Mouse (Mus musculus): Measurements from ENCODE around the gene Tnfrsf25. TPM values are rescaled to one million over a fixed set of nuclear protein-coding genes. Genes with fewer than 3 reads are reported as not detected.

The Tnfrsf25 gene
- polyA plus RNA-seq, 2 experiments = 0.15 to 0.93 TPM

DNA sequence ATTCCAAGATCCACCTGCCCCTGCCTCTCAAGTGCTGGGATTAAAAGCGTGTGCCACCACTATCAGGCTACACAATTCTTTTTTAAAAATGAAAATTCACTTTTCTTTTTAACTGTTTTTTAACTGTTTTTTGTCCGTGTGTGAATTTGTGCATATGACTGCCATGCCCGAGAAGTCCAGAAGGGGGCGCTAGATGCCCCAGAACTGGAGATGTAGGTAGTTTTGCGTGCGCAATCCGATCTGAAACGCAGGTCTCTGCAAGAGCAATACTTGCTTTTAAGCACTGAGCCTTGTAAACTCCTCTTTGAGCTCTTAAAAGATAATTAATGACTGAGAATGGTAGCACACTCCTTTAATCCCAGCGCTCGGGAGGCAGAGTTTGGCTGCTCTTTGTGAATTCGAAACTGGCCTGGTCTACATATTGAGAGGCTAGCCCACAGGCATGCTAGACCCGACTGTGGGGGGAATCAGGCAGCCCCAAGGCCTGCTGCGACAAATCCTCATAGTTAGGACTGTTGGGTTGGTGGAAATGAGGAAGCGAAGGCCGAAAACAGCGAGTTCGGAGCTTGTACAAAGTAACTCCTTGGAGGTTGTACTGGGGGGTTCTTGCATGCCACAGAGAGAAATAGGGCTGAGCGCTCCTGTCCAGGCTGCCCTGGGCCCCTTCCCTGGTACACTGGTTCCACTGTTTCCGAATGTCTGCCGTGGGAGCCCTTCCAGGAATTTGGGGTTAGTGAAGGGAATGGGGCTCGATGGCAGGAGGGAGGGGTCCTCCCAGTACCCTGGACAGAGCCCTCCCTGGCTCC is 42.2 kb downstream of the Tnfrsf25 start:
- ATAC-seq (ENCODE audit: insufficient read depth) (no peak), DNase-seq (ENCODE audit: low read depth in 3 of 3, low spot score in 3 of 3) (no peak)
- no peak for TF ChIP-seq EP300 (IDR thresholded peaks at IDR 0.05; ENCODE audit: low read depth)
- peak; percentile 87 for TF ChIP-seq CTCF (IDR thresholded peaks at IDR 0.05; ENCODE audit: low read depth)
- Histone ChIP-seq H3K27me3 (ENCODE audit: control insufficient read depth, insufficient read depth, low read length) (peaks cover 47% of the 10 kb centered on the region), H3K9ac (replicated peaks) (no peak overlapping the region), H3K4me1 (replicated peaks; ENCODE audit: control insufficient read depth in 2 of 2, insufficient read depth in 2 of 2, low read length in 1 of 2) (peaks cover 3 to 8% of the 10 kb centered on the region in 2 experiments; a peak in 3 of 4 replicates), H3K4me2 (ENCODE audit: low read depth) (peak overlapping the region; percentile 63), H3K36me3 (replicated peaks; ENCODE audit: control insufficient read depth, insufficient read depth, low read depth) (no peaks in the 10 kb centered on the region), H3K9me3 (ENCODE audit: control insufficient read depth, low read length) (no peaks in the 10 kb centered on the region), H3K27ac (no peak overlapping the region), H3K4me3 (ENCODE audit: insufficient read depth in 1 of 2, low read depth in 2 of 2, low read length in 2 of 2) (peak overlapping the region in 1 of 2 experiments; percentile 42; a peak in 2 of 4 replicates)
- 9% methylated on average over 21 of the region's 21 CpGs for WGBS (ENCODE audit: insufficient replicate concordance)

DNA sequence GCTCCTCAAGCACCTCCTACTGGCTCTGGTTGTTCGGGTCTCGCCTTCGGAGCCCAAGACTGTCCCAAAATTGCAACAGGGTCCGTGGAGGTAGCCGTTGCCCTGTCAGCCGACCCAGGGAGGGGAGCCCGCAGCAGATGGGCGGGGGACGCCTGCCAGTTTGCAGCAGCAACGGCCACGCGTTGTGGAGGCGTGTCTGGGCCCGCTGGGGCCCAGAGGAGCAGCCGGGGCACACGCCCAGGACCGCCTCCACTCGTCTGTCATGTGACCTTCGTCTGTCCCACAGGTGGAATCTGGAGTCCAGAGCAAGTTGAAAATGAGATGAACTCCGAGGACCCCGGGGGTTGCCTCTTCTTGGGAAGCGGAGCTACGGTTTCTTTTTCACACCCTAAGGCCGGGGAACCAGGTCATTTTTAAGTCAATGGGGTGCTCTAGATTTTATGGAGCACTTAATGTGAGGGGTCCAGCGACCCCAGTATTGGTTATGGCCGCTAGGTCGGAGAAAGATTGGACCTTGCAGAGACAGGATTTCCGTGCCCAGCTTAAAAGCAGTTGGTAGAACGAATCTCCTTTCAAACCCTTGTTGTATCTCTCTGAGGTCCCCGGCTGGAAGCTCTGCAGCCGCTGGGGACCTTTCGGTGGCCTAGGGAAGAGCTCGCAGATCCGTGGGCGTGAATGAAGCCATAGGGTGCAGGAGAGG is 43.0 kb downstream of the Tnfrsf25 start, which contains the start of gene Hes2:
Gene Hes2 (plus strand): TSS at position 283 of the 700 bp plus-strand sequence.
- Histone ChIP-seq H3K27ac (no peak within 1 kb of the TSS), H3K9me3 (ENCODE audit: control insufficient read depth, low read length) (no peaks in the 10 kb centered on the region), H3K9ac (replicated peaks) (no peak within 1 kb of the TSS), H3K4me2 (ENCODE audit: low read depth) (peak within 1 kb of the TSS; percentile 63), H3K4me3 (ENCODE audit: insufficient read depth in 1 of 2, low read depth in 2 of 2, low read length in 2 of 2) (peak within 1 kb of the TSS in 1 of 2 experiments; percentile 42; a peak in 2 of 4 replicates), H3K27me3 (ENCODE audit: control insufficient read depth, insufficient read depth, low read length) (peaks cover 46% of the 10 kb centered on the region), H3K4me1 (replicated peaks; ENCODE audit: control insufficient read depth in 2 of 2, insufficient read depth in 2 of 2, low read length in 1 of 2) (peaks cover 3 to 6% of the 10 kb centered on the region in 2 experiments; a peak in 2 of 4 replicates), H3K36me3 (replicated peaks; ENCODE audit: control insufficient read depth, insufficient read depth, low read depth) (no peaks in the 10 kb centered on the region)
- 3% methylated on average over 35 of the region's 35 CpGs for WGBS (ENCODE audit: insufficient replicate concordance)
- TF ChIP-seq EP300 (IDR thresholded peaks at IDR 0.05; ENCODE audit: low read depth) = no peak
- TF ChIP-seq CTCF (IDR thresholded peaks at IDR 0.05; ENCODE audit: low read depth) = no peak
- peak; percentile 48; the same call in 1 of the 2 replicates for ATAC-seq (ENCODE audit: insufficient read depth)
- DNase-seq (ENCODE audit: low read depth in 3 of 3, low spot score in 3 of 3) = no peak

DNA sequence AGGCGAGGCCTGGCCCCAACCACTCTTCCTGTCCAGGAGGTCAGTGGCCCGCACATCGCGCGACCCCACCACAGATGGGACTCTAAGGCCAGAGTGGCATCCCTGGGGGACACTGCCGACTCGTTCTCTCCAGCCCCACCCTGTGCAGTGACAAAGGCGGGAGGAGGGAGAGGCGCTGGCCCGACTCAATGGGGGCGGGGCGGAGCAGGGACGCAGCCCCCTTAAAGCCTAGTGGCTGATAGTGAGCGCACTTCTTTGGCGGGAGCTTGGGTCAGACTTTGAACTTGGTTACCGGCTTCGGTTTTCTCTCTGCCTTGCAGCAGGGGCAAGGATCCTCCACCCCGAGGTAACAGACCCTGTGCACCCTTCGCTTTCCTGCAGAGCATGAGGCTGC is 43.5 kb downstream of the Tnfrsf25 start:
- Histone ChIP-seq H3K4me3 (ENCODE audit: insufficient read depth in 1 of 2, low read depth in 2 of 2, low read length in 2 of 2) (peak overlapping the region in 1 of 2 experiments; percentile 42; a peak in 2 of 4 replicates), H3K36me3 (replicated peaks; ENCODE audit: control insufficient read depth, insufficient read depth, low read depth) (no peaks in the 10 kb centered on the region), H3K9ac (replicated peaks) (no peak overlapping the region), H3K27me3 (ENCODE audit: control insufficient read depth, insufficient read depth, low read length) (peaks cover 46% of the 10 kb centered on the region), H3K9me3 (ENCODE audit: control insufficient read depth, low read length) (no peaks in the 10 kb centered on the region), H3K4me2 (ENCODE audit: low read depth) (peak overlapping the region; percentile 63), H3K4me1 (replicated peaks; ENCODE audit: control insufficient read depth in 2 of 2, insufficient read depth in 2 of 2, low read length in 1 of 2) (peaks cover 3 to 5% of the 10 kb centered on the region in 2 experiments; a peak in 2 of 4 replicates), H3K27ac (no peak overlapping the region)
- TF ChIP-seq EP300 (IDR thresholded peaks at IDR 0.05; ENCODE audit: low read depth) = no peak
- peak; percentile 3; the same call in 1 of the 2 replicates for TF ChIP-seq CTCF (IDR thresholded peaks at IDR 0.05; ENCODE audit: low read depth)
- ATAC-seq (ENCODE audit: insufficient read depth) = no peak; the same call in 1 of the 2 replicates
- no peak for DNase-seq (ENCODE audit: low read depth in 3 of 3, low spot score in 3 of 3)
- 2% methylated on average over 19 of the region's 19 CpGs for whole genome bisulfite sequencing (ENCODE audit: insufficient replicate concordance)

DNA sequence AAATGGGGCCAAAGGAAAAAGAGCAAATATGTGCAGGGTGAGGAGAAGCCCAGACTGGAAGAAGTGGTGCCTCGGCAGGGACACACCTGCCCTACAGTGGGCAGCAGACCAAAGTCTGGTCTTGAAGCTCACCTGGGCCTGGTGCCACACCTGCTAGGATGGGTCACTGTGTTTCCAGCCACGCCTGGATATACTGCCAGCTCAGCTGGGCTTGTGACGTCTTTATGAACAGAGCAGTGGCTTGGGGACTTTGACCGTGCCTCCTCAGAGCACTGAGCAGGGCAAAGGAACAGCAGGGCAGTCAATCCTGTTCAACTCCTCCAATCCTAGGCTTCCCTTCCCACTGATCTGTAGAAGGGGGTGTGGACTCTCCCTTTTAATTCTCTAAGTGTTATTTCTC is 45.0 kb downstream of the Tnfrsf25 start:
- no peak for TF ChIP-seq CTCF (IDR thresholded peaks at IDR 0.05; ENCODE audit: low read depth)
- TF ChIP-seq EP300 (IDR thresholded peaks at IDR 0.05; ENCODE audit: low read depth) = no peak
- no peak for ATAC-seq (ENCODE audit: insufficient read depth)
- 31% methylated on average over 4 of the region's 4 CpGs for WGBS (ENCODE audit: insufficient replicate concordance)

GRCm38 (mm10) chr4:152161601-152162000 is 45.9 kb downstream of the Tnfrsf25 start:
- H3K4me1 ChIP-seq (replicated peaks; ENCODE audit: control insufficient read depth in 2 of 2, insufficient read depth in 2 of 2, low read length in 1 of 2) = peaks cover 3% of the 10 kb centered on the region in 2 experiments; a peak in 2 of 4 replicates
- TF ChIP-seq EP300 (IDR thresholded peaks at IDR 0.05; ENCODE audit: low read depth) (no peak), CTCF (IDR thresholded peaks at IDR 0.05; ENCODE audit: low read depth) (no peak)
- 53% methylated on average over 6 of the region's 6 CpGs for WGBS (ENCODE audit: insufficient replicate concordance)
- H3K4me3 ChIP-seq (ENCODE audit: insufficient read depth in 1 of 2, low read depth in 2 of 2, low read length in 2 of 2) = no peak overlapping the region
- no peak overlapping the region for H3K27ac ChIP-seq
- no peak overlapping the region for H3K4me2 ChIP-seq (ENCODE audit: low read depth)
- peaks cover 46% of the 10 kb centered on the region for H3K27me3 ChIP-seq (ENCODE audit: control insufficient read depth, insufficient read depth, low read length)
- H3K9me3 ChIP-seq (ENCODE audit: control insufficient read depth, low read length) = no peaks in the 10 kb centered on the region
- no peak for DNase-seq (ENCODE audit: low read depth in 3 of 3, low spot score in 3 of 3)
- H3K9ac ChIP-seq (replicated peaks) = no peak overlapping the region
- no peak for ATAC-seq (ENCODE audit: insufficient read depth)
- no peaks in the 10 kb centered on the region for H3K36me3 ChIP-seq (replicated peaks; ENCODE audit: control insufficient read depth, insufficient read depth, low read depth)

More for the DNA sequence above, 45.0 kb downstream of the Tnfrsf25 start:
- Histone ChIP-seq H3K9me3 (ENCODE audit: control insufficient read depth, low read length) (no peaks in the 10 kb centered on the region), H3K4me3 (ENCODE audit: insufficient read depth in 1 of 2, low read depth in 2 of 2, low read length in 2 of 2) (no peak overlapping the region), H3K4me2 (ENCODE audit: low read depth) (no peak overlapping the region), H3K9ac (replicated peaks) (no peak overlapping the region), H3K27ac (no peak overlapping the region), H3K27me3 (ENCODE audit: control insufficient read depth, insufficient read depth, low read length) (peaks cover 46% of the 10 kb centered on the region), H3K36me3 (replicated peaks; ENCODE audit: control insufficient read depth, insufficient read depth, low read depth) (no peaks in the 10 kb centered on the region), H3K4me1 (replicated peaks; ENCODE audit: control insufficient read depth in 2 of 2, insufficient read depth in 2 of 2, low read length in 1 of 2) (peaks cover 3% of the 10 kb centered on the region in 2 experiments; a peak in 2 of 4 replicates)
- DNase-seq (ENCODE audit: low read depth in 3 of 3, low spot score in 3 of 3) = no peak
